Mouse (Mus musculus) frontal cortex, adult (tissue): ENCODE results near the gene Thsd7a.
A peak's percentile ranks its signal among the peaks of the same experiment; 100 is the strongest.

Source experiments
- ATAC-seq: cut with Nextera tagmentation; 2 replicates; pipeline ENCODE4 v1.9.2; 2017; ENCODE audit warnings: mild to moderate bottlenecking, moderate library complexity, mixed read lengths; ENCODE audit not compliant: low TSS enrichment

The Thsd7a gene

GRCm38 (mm10) chr6:12693239-12693638 is 56.0 kb downstream of the Thsd7a start:
- no peak for ATAC-seq

GRCm38 (mm10) chr6:12649633-12650032 is 99.6 kb downstream of the Thsd7a start:
- ATAC-seq: no peak

GRCm38 (mm10) chr6:12628637-12629246 is 120.5 kb downstream of the Thsd7a start:
- no peak for ATAC-seq

- ATAC-seq: 0 out of 2 replicates have a peak, but pooled peaks have one; percentile 31
Observed at GRCm38 (mm10) chr6:12606638-12607246, 142.5 kb downstream of the Thsd7a start.

- no peak for ATAC-seq
Observed at GRCm38 (mm10) chr6:12602927-12603326, 146.3 kb downstream of the Thsd7a start.

- ATAC-seq: peak; percentile 59
Observed at GRCm38 (mm10) chr6:12602161-12602560, 147.0 kb downstream of the Thsd7a start.

- peak; percentile 64; the same call in 1 of the 2 replicates for ATAC-seq
Observed at GRCm38 (mm10) chr6:12584456-12584855, 164.8 kb downstream of the Thsd7a start.

- ATAC-seq: no peak
Observed at GRCm38 (mm10) chr6:12581143-12581542, 168.1 kb downstream of the Thsd7a start.

GRCm38 (mm10) chr6:12575619-12576216 is 173.5 kb downstream of the Thsd7a start:
- no peak for ATAC-seq

- ATAC-seq: no peak
Observed at GRCm38 (mm10) chr6:12572202-12572601, 177.0 kb downstream of the Thsd7a start.

GRCm38 (mm10) chr6:12565136-12565535 is 184.1 kb downstream of the Thsd7a start:
- ATAC-seq: no peak

GRCm38 (mm10) chr6:12562336-12562735 is 186.9 kb downstream of the Thsd7a start:
- ATAC-seq: peak; percentile 92

- no peak for ATAC-seq
Observed at GRCm38 (mm10) chr6:12560500-12560899, 188.7 kb downstream of the Thsd7a start.

GRCm38 (mm10) chr6:12555114-12556099 is 193.8 kb downstream of the Thsd7a start:
- peak; percentile 56 for ATAC-seq

- no peak for ATAC-seq
Observed at GRCm38 (mm10) chr6:12551176-12551575, 198.0 kb downstream of the Thsd7a start.

GRCm38 (mm10) chr6:12550054-12550655 is 199.1 kb downstream of the Thsd7a start:
- no peak for ATAC-seq

GRCm38 (mm10) chr6:12544096-12544495 is 205.1 kb downstream of the Thsd7a start:
- no peak for ATAC-seq

GRCm38 (mm10) chr6:12542496-12542895 is 206.7 kb downstream of the Thsd7a start:
- ATAC-seq: no peak

GRCm38 (mm10) chr6:12519121-12519520 is 230.1 kb downstream of the Thsd7a start:
- no peak for ATAC-seq

GRCm38 (mm10) chr6:12518283-12518903 is 230.8 kb downstream of the Thsd7a start:
- no peak for ATAC-seq

- no peak for ATAC-seq
Observed at GRCm38 (mm10) chr6:12517726-12518125, 231.5 kb downstream of the Thsd7a start.
